Mouse (Mus musculus) liver, embryonic 16.5 days (tissue): Measurements from ENCODE around the gene Podnl1. TPM values are rescaled to one million over a fixed set of nuclear protein-coding genes. Genes with fewer than 3 reads are reported as not detected.
A peak's percentile ranks its signal among the peaks of the same experiment; 100 is the strongest.

Experiments
- ATAC-seq: fragments of 200-750 bp; cut with Nextera tagmentation; 2 replicates; pipeline ENCODE4 v1.8.0; 2017; ENCODE audit warnings: low read depth, mild to moderate bottlenecking, moderate number of reproducible peaks, moderate library complexity
- H3K27ac ChIP-seq: fragments of 300-500 bp; sonication (generic); 2 replicates; pipeline ENCODE4 v1.5.1; 2014; ENCODE audit warnings: mild to moderate bottlenecking, low read length
- H3K27me3 ChIP-seq: fragments of 300-500 bp; sonication (generic); 2 replicates; pipeline ENCODE4 v1.6.1; 2014; ENCODE audit warnings: low read depth, low read length, mixed read lengths; ENCODE audit not compliant: control insufficient read depth, insufficient read depth
- H3K36me3 ChIP-seq: fragments of 300-500 bp; sonication (generic); 2 replicates; pipeline ENCODE4 v1.6.1; 2014; ENCODE audit warnings: mild to moderate bottlenecking; ENCODE audit not compliant: control insufficient read depth, insufficient read depth
- H3K4me1 ChIP-seq: fragments of 300-500 bp; sonication (generic); 2 replicates; pipeline ENCODE4 v1.6.1; 2014; ENCODE audit warnings: low read depth, low read length, mixed read lengths; ENCODE audit not compliant: control insufficient read depth
- H3K4me2 ChIP-seq: fragments of 300-500 bp; sonication (generic); 2 replicates; pipeline ENCODE4 v1.6.1; 2014; ENCODE audit warnings: low read depth, low read length, mixed read lengths
- H3K4me3 ChIP-seq: fragments of 300-500 bp; sonication (generic); 2 replicates; pipeline ENCODE4 v1.5.1; 2014; ENCODE audit warnings: low read depth, mild to moderate bottlenecking, low read length
- H3K9ac ChIP-seq: fragments of 300-500 bp; sonication (generic); 2 replicates; pipeline ENCODE4 v1.6.1; 2014; ENCODE audit warnings: low read depth, low read length
- H3K9me3 ChIP-seq: fragments of 300-500 bp; sonication (generic); replicated peaks from 2 replicates; pipeline ENCODE4 v1.6.1; 2016; ENCODE audit warnings: low read length; ENCODE audit not compliant: control insufficient read depth
- WGBS: fragments of 180-500 bp; shearing (Covaris S2); extraction: QIAGEN DNeasy Blood & Tissue Kit; methylation state at CpG from one replicate; pipeline ENCODE4 v1.1.7; 2014; ENCODE audit not compliant: insufficient replicate concordance; 5-methylcytosine and 5-hydroxymethylcytosine counted together
- microRNA counts: library from miRNA; unstranded; fragments of <30 nt; microRNA quantifications from one replicate; lab custom pipeline; 2016
- microRNA-seq: library from miRNA; unstranded; fragments of <30 nt; microRNA quantifications from one replicate; pipeline ENCODE4, GENCODE M21; 2016
- polyA plus RNA-seq: library from polyadenylated mRNA; unstranded; fragments of >200 nt; fragmentation: Nextera tagmentation; extraction: Ambion mirVana; gene quantifications from 2 replicates; pipeline ENCODE4 v1.2.1, GENCODE M21; 2015

Gene Podnl1
- polyA plus RNA-seq, 1 experiment from 2014 or later = not detected

GRCm38 (mm10) chr8:84173861-84174260 lies 48.1 kb downstream of the Podnl1 start:
- no peak overlapping the region for H3K4me3 ChIP-seq
- H3K9ac ChIP-seq = no peak overlapping the region
- H3K4me2 ChIP-seq = no peak overlapping the region
- no peak for ATAC-seq
- no peaks in the 10 kb centered on the region for H3K36me3 ChIP-seq
- 66% methylated on average over 6 of the region's 6 CpGs for WGBS
- no peaks in the 10 kb centered on the region for H3K27me3 ChIP-seq
- no peak overlapping the region for H3K27ac ChIP-seq
- H3K4me1 ChIP-seq = no peaks in the 10 kb centered on the region; the same call in 1 of the 2 replicates
- no peaks in the 10 kb centered on the region for H3K9me3 ChIP-seq

GRCm38 (mm10) chr8:84176560-84176959 lies 50.8 kb downstream of the Podnl1 start:
- Histone ChIP-seq H3K27me3 (no peaks in the 10 kb centered on the region), H3K36me3 (no peaks in the 10 kb centered on the region), H3K9ac (no peak overlapping the region), H3K9me3 (no peaks in the 10 kb centered on the region), H3K4me3 (no peak overlapping the region), H3K4me2 (no peak overlapping the region), H3K4me1 (peaks cover 7% of the 10 kb centered on the region), H3K27ac (no peak overlapping the region)
- no peak for ATAC-seq
- WGBS = 12% methylated on average over 3 of the region's 3 CpGs

GRCm38 (mm10) chr8:84177405-84177804 lies 51.6 kb downstream of the Podnl1 start:
- H3K4me3 ChIP-seq = no peak overlapping the region
- no peak overlapping the region for H3K4me2 ChIP-seq
- no peak for ATAC-seq
- no peaks in the 10 kb centered on the region for H3K9me3 ChIP-seq
- no peak overlapping the region for H3K9ac ChIP-seq
- peaks cover 7% of the 10 kb centered on the region for H3K4me1 ChIP-seq
- no peaks in the 10 kb centered on the region for H3K36me3 ChIP-seq
- H3K27me3 ChIP-seq = no peaks in the 10 kb centered on the region
- 63% methylated on average over 3 of the region's 3 CpGs for WGBS
- H3K27ac ChIP-seq = no peak overlapping the region

GRCm38 (mm10) chr8:84178592-84178991 lies 52.8 kb downstream of the Podnl1 start:
- H3K9ac ChIP-seq = no peak overlapping the region
- peaks cover 13% of the 10 kb centered on the region for H3K4me1 ChIP-seq
- ATAC-seq = no peak
- no peaks in the 10 kb centered on the region for H3K36me3 ChIP-seq
- no peak overlapping the region for H3K4me3 ChIP-seq
- 70% methylated on average over 8 of the region's 8 CpGs for WGBS
- H3K9me3 ChIP-seq = no peaks in the 10 kb centered on the region
- no peak overlapping the region for H3K4me2 ChIP-seq
- H3K27me3 ChIP-seq = peaks cover 10% of the 10 kb centered on the region
- no peak overlapping the region for H3K27ac ChIP-seq

GRCm38 (mm10) chr8:84179946-84180345 lies 54.2 kb downstream of the Podnl1 start:
- 31% methylated on average over 4 of the region's 4 CpGs for WGBS
- Histone ChIP-seq H3K27me3 (peaks cover 21% of the 10 kb centered on the region), H3K36me3 (no peaks in the 10 kb centered on the region), H3K27ac (no peak overlapping the region), H3K4me1 (peaks cover 13% of the 10 kb centered on the region), H3K4me2 (no peak overlapping the region), H3K4me3 (no peak overlapping the region), H3K9me3 (no peaks in the 10 kb centered on the region), H3K9ac (no peak overlapping the region)
- no peak for ATAC-seq

- ATAC-seq = peak; percentile 28; the same call in 1 of the 2 replicates
- H3K4me3 ChIP-seq = no peak overlapping the region
Measured at GRCm38 (mm10) chr8:84180530-84181190, 54.9 kb downstream of the Podnl1 start.

More at GRCm38 (mm10) chr8:84180530-84181190, 54.9 kb downstream of the Podnl1 start:
- Histone ChIP-seq H3K27me3 (peaks cover 21% of the 10 kb centered on the region), H3K27ac (no peak overlapping the region), H3K4me1 (peaks cover 13% of the 10 kb centered on the region), H3K36me3 (no peaks in the 10 kb centered on the region), H3K9ac (no peak overlapping the region), H3K4me2 (peak overlapping the region; percentile 38; the same call in 1 of the 2 replicates), H3K9me3 (no peaks in the 10 kb centered on the region)
- WGBS = 14% methylated on average over 16 of the region's 16 CpGs

MicroRNA genes within 50 kb of the gene (microRNA counts, 519-probe panel; counts per million panel counts)
- microRNA mmu-miR-181c (lab: Ali Mortazavi, UCI) (2,301 counts per million, percentile 48 among the panel's probes with 10 or more counts), microRNA mmu-miR-709 (lab: Ali Mortazavi, UCI) (2,767 counts per million, percentile 77 among the panel's probes with 10 or more counts)

Small RNA genes within 50 kb of the gene (microRNA-seq; reads per million reads assigned to microRNA genes)
- gene Gm25110 (not detected), gene Mir181c (1,305 reads per million, percentile 79 among the genes with 10 or more reads in this experiment), gene Mir181d (650 reads per million, percentile 72 among the genes with 10 or more reads in this experiment), gene Mir709 (not detected)

Other genes with a start within 250 kb of the Podnl1 start
- 0.86 and 1.2 TPM in 2 replicates for gene Adgrl1, start 225.9 kb upstream of the Podnl1 start, polyA plus RNA-seq
- gene Gm10644, start 170.8 kb upstream of the Podnl1 start, polyA plus RNA-seq = 0.41 and 0.43 TPM in 2 replicates
- gene Asf1b, start 170.5 kb upstream of the Podnl1 start, polyA plus RNA-seq = 108 and 110 TPM in 2 replicates
- gene Prkaca, start 153.0 kb upstream of the Podnl1 start, polyA plus RNA-seq = 29.8 and 39.9 TPM in 2 replicates
- gene Samd1, start 128.3 kb upstream of the Podnl1 start, polyA plus RNA-seq = 3.6 and 3.9 TPM in 2 replicates
- 0.56 and 0.58 TPM in 2 replicates for gene 1700067K01Rik, start 124.5 kb upstream of the Podnl1 start, polyA plus RNA-seq
- 0.13 TPM in 1 of 2 replicates, not detected in the other for gene 2210011C24Rik, start 113.8 kb upstream of the Podnl1 start, polyA plus RNA-seq
- 0.15 TPM in 1 of 2 replicates, not detected in the other for gene Palm3, start 104.5 kb upstream of the Podnl1 start, polyA plus RNA-seq
- gene Il27ra, start 83.4 kb upstream of the Podnl1 start, polyA plus RNA-seq = 0.87 and 1.0 TPM in 2 replicates
- 0.15 TPM in 1 of 2 replicates, not detected in the other for gene Rln3, start 81.0 kb upstream of the Podnl1 start, polyA plus RNA-seq
- gene Gm10643, start 60.9 kb upstream of the Podnl1 start, polyA plus RNA-seq = 0.08 and 0.32 TPM in 2 replicates
- 2.0 and 2.7 TPM in 2 replicates for gene Rfx1, start 59.2 kb upstream of the Podnl1 start, polyA plus RNA-seq
- gene Dcaf15, start 21.2 kb upstream of the Podnl1 start, polyA plus RNA-seq = 2.4 and 3.0 TPM in 2 replicates
- 5.3 and 5.8 TPM in 2 replicates for gene Cc2d1a, start 21.9 kb downstream of the Podnl1 start, polyA plus RNA-seq
- gene 4930432K21Rik, start 22.0 kb downstream of the Podnl1 start, polyA plus RNA-seq = 0.26 and 0.28 TPM in 2 replicates
- gene Nanos3, start 59.2 kb downstream of the Podnl1 start, polyA plus RNA-seq = not detected in 2 replicates
- 2.2 and 2.8 TPM in 2 replicates for gene Zswim4, start 111.1 kb downstream of the Podnl1 start, polyA plus RNA-seq
- gene D8Ertd738e, start 123.7 kb downstream of the Podnl1 start, polyA plus RNA-seq = 175 and 185 TPM in 2 replicates
- 27.1 and 27.9 TPM in 2 replicates for gene Mri1, start 131.3 kb downstream of the Podnl1 start, polyA plus RNA-seq
- 5.6 and 6.2 TPM in 2 replicates for gene Ccdc130, start 144.4 kb downstream of the Podnl1 start, polyA plus RNA-seq